Mouse (Mus musculus) midbrain, postnatal 0 days (tissue): ENCODE data around the gene Prr5l. TPM values are rescaled to one million over a fixed set of nuclear protein-coding genes. Genes with fewer than 3 reads are reported as not detected.

Experiments used
- ATAC-seq: fragments of 200-750 bp; cut with Nextera tagmentation; 2 replicates; pipeline ENCODE4 v1.8.0; 2017; ENCODE audit warnings: moderate number of reproducible peaks, mild to moderate bottlenecking, moderate TSS enrichment, moderate library complexity; ENCODE audit not compliant: low FRiP score
- DNase-seq: peaks from one replicate; pipeline ENCODE4 v3.0.0-alpha.2; 2015; ENCODE audit warnings: low spot score
- H3K27ac ChIP-seq: fragments of 300-500 bp; sonication (generic); 2 replicates; pipeline ENCODE4 v1.5.1; 2014; ENCODE audit warnings: low read depth, mild to moderate bottlenecking, low read length, mixed read lengths
- H3K27me3 ChIP-seq: fragments of 300-500 bp; sonication (generic); 2 replicates; pipeline ENCODE4 v1.6.1; 2014; ENCODE audit warnings: low read length, control low read depth, mixed read lengths; ENCODE audit not compliant: insufficient read depth
- H3K36me3 ChIP-seq: fragments of 300-500 bp; sonication (generic); 2 replicates; pipeline ENCODE4 v1.6.1; 2014; ENCODE audit warnings: low read length, control low read depth, mixed read lengths; ENCODE audit not compliant: insufficient read depth
- H3K4me1 ChIP-seq: fragments of 300-500 bp; sonication (generic); 2 replicates; pipeline ENCODE4 v1.6.1; 2014; ENCODE audit warnings: mild to moderate bottlenecking, control low read depth, antibody characterized with exemption, low read length, mixed read lengths; ENCODE audit not compliant: insufficient read depth
- H3K4me2 ChIP-seq: fragments of 300-500 bp; sonication (generic); 2 replicates; pipeline ENCODE4 v1.6.1; 2014; ENCODE audit warnings: low read depth, mild to moderate bottlenecking, low read length, mixed read lengths; ENCODE audit not compliant: poor library complexity, severe bottlenecking
- H3K4me3 ChIP-seq: fragments of 300-500 bp; sonication (generic); 2 replicates; pipeline ENCODE4 v1.5.1; 2014; ENCODE audit warnings: low read depth, mild to moderate bottlenecking, low read length, moderate library complexity
- H3K9ac ChIP-seq: fragments of 300-500 bp; sonication (generic); replicated peaks from 2 replicates; pipeline ENCODE4 v1.6.1; 2014; ENCODE audit warnings: mild to moderate bottlenecking, low read length, moderate library complexity, mixed read lengths; ENCODE audit not compliant: poor library complexity, severe bottlenecking
- H3K9me3 ChIP-seq: fragments of 300-500 bp; sonication (generic); 2 replicates; pipeline ENCODE4 v1.6.1; 2016; ENCODE audit warnings: low read length, control low read depth
- CTCF ChIP-seq: IDR thresholded peaks from 2 replicates; pipeline ENCODE4 v1.5.1; 2016; ENCODE audit warnings: antibody characterized with exemption, mild to moderate bottlenecking
- WGBS: fragments of 180-500 bp; shearing (Covaris S2); extraction: QIAGEN DNeasy Blood & Tissue Kit; methylation state at CpG from one replicate; pipeline ENCODE4 v1.1.7; 2014; 5-methylcytosine and 5-hydroxymethylcytosine counted together
- polyA plus RNA-seq: library from polyadenylated mRNA; unstranded; fragments of >200 nt; fragmentation: Nextera tagmentation; extraction: Ambion mirVana; gene quantifications from 2 replicates; pipeline ENCODE4 v1.2.1, GENCODE M21; 2015
- total RNA-seq: library from RNA; depleted of rRNA; stranded (reverse); fragments of >200 nt; gene quantifications from 2 replicates; pipeline ENCODE4 v1.2.3, GENCODE M21; 2014

Gene Prr5l
- total and polyA plus RNA-seq, 2 experiments from 2014 or later, result 2.7 to 4.0 TPM

DNA sequence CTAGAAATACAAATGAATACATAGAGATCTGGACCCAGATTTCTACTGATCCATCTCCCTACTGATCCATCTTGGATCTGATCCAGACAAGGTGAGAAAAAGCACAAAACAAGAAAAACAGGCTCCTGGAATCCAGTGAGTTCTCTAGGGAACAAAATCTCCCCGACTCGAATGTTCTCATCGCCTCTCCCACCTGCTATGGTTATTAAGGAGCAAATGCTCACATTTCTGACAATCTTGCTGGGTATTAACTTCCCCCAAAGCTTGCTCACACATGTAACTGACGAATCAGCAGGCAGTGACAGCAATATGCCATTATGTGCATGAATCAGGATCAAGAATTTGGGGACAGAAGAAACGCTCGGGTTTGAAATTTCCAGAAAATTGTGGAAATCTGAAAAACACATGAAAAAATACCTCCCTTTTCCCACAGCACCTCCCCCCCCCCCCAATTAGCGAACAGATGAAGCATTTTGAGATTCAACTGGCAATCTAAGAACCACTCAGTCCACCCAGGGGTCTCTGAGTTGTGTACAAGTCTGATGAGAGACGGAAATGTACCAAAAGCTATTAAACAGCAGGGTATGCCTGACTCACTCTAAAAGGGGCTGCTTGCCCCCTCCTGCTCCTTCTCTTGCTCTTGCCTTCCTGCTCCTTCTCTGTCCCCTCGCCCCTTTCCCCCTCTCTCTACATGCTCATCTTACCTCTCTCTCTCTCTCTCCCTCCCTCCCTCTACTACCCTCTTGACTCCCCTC is 123.1 kb downstream of the Prr5l start:
- Histone ChIP-seq H3K4me2 (no peak overlapping the region), H3K27me3 (no peaks in the 10 kb centered on the region), H3K4me3 (no peak overlapping the region), H3K36me3 (no peaks in the 10 kb centered on the region), H3K27ac (no peak overlapping the region), H3K9me3 (no peaks in the 10 kb centered on the region), H3K4me1 (peaks cover 10% of the 10 kb centered on the region; the same call in 1 of the 2 replicates), H3K9ac (no peak overlapping the region)
- no peak for TF ChIP-seq CTCF
- ATAC-seq (no peak), DNase-seq (no peak)
- WGBS, result 60% methylated on average over 9 of the region's 9 CpGs

DNA sequence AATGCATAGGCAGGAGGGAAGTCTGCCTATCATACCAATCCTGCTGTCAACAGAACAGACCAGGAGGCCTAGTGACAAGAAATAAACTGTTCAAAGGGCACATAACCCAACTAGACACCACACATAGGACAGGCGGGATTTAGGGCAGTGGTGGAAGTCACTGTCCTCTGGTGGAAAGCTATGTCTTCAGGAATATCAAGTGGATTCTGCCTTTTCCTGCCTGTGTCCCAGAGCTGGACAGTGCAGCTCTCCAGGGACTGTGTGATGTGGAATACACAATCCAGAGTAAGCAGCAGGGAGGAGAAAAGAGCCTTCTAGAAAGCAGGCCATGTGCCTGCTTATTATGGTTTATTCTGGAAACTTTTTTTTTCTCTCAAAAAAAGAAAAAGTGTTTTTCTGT is 125.0 kb downstream of the Prr5l start:
- Histone ChIP-seq H3K27me3 (no peaks in the 10 kb centered on the region), H3K4me2 (no peak overlapping the region), H3K36me3 (no peaks in the 10 kb centered on the region), H3K4me1 (peaks cover 10% of the 10 kb centered on the region; the same call in 1 of the 2 replicates), H3K4me3 (no peak overlapping the region), H3K27ac (no peak overlapping the region), H3K9ac (no peak overlapping the region), H3K9me3 (no peaks in the 10 kb centered on the region)
- DNase-seq (no peak), ATAC-seq (no peak)
- WGBS, result 90% methylated on average over 1 of the region's 1 CpGs
- TF ChIP-seq CTCF, result no peak

DNA sequence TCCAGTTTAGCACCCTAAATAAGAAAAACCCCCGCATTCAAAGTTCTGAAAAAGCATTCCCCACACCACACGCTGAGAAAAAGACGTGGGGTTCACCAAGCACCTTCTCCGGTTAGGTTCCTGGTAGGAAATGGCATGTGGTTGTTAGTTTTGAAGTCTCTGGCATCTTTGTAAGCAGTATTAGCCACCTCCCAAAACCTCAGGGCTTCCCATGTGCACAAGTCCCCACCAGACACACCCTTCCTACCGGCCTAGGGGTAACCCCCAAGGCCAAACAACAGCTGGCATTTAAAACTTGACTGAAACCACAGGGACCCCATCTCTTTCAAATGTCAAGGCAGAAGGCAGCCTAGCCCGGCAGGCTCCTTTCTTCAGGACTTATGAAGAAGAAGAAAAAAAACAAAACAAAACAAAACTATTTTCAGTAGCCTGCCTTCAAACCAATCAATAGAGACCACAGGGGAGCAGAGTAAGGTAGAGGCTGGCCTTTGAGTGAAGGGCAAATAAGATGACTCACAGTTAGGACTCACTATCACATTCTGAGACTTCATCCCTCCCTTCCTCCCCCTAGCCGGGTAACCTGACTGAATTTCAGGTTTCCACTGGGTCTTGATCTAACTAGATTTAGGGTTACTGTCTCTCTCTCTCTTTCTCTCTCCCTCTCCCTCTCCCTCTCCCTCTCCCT is 126.6 kb downstream of the Prr5l start:
- H3K9ac ChIP-seq, result no peak overlapping the region
- no peaks in the 10 kb centered on the region for H3K9me3 ChIP-seq
- no peaks in the 10 kb centered on the region for H3K27me3 ChIP-seq
- H3K4me3 ChIP-seq, result no peak overlapping the region
- no peak for TF ChIP-seq CTCF
- no peak overlapping the region for H3K27ac ChIP-seq
- no peak for ATAC-seq
- WGBS, result 39% methylated on average over 7 of the region's 7 CpGs
- no peak overlapping the region for H3K4me2 ChIP-seq
- H3K4me1 ChIP-seq, result peaks cover 10% of the 10 kb centered on the region; the same call in 1 of the 2 replicates
- DNase-seq, result no peak
- H3K36me3 ChIP-seq, result no peaks in the 10 kb centered on the region

DNA sequence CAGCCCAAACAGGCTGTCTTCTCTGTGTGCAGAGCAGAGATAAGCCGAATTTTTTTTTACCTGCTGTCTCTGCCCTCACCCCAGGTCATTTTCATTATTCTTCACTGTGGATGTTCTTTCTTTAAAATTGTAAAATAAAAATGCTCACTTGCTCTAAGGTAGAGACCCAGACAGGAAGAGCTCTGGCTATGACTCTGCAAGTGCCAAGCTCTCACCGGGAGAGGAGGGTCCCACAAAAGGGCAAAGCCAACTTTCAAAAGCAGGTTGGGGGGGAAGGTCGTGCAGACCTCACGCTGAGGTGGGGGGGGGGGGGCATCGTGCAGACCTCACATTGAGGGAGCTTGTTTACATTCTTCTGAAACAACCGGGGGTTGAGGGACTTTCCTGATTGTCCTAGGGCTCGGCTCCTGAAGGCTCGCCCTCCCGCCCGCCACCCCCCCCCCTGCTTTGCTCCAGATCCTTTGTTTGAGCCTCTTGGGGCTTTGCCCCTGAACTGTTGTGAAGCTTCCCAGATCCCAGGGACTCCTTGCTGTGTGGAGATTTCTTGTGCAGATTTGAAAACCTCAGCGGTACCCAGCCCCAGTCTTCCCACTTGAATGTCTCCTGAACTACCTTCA is 127.8 kb downstream of the Prr5l start:
- Histone ChIP-seq H3K4me1 (peaks cover 10% of the 10 kb centered on the region; the same call in 1 of the 2 replicates), H3K4me3 (no peak overlapping the region), H3K9ac (no peak overlapping the region), H3K9me3 (no peaks in the 10 kb centered on the region), H3K27ac (no peak overlapping the region), H3K4me2 (peak overlapping the region; percentile 40), H3K36me3 (no peaks in the 10 kb centered on the region), H3K27me3 (no peaks in the 10 kb centered on the region)
- WGBS, result 3% methylated on average over 11 of the region's 11 CpGs
- TF ChIP-seq CTCF, result no peak
- DNase-seq, result no peak
- ATAC-seq, result peak; percentile 49; the same call in 1 of the 2 replicates

DNA sequence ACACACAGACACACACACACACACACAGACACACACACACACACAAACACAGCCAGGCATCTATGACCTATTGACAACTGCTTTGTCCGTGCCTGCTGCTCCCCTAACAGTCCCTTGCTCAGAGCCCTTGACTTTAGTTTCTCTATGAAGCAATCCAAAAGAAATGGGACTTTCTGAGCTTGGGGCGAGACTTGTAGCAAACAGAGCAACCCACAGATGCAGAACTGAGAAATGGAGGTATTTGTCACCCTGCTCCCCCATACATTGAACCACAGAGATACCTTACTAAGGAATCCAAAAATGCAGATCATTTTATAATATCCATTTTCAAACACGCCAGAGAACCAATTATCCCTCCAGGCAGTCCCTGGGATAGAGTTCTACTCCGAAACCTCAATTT is 128.4 kb downstream of the Prr5l start:
- H3K27ac ChIP-seq, result no peak overlapping the region
- 43% methylated on average over 4 of the region's 4 CpGs for WGBS
- H3K36me3 ChIP-seq, result no peaks in the 10 kb centered on the region
- no peak for TF ChIP-seq CTCF
- ATAC-seq (no peak), DNase-seq (no peak)
- no peak overlapping the region for H3K4me3 ChIP-seq
- H3K4me2 ChIP-seq, result 0 out of 2 replicates have a peak overlapping the region, but pooled peaks have one; percentile 40
- no peaks in the 10 kb centered on the region for H3K27me3 ChIP-seq
- peaks cover 10% of the 10 kb centered on the region; the same call in 1 of the 2 replicates for H3K4me1 ChIP-seq
- no peaks in the 10 kb centered on the region for H3K9me3 ChIP-seq
- no peak overlapping the region for H3K9ac ChIP-seq
